Mouse (Mus musculus) brown adipose tissue, adult 24 weeks (tissue): Measurements from ENCODE around the gene Zfp282. TPM values are rescaled to one million over a fixed set of nuclear protein-coding genes. Genes with fewer than 3 reads are reported as not detected.

ENCODE experiments used
- H3K27ac ChIP-seq: fragments of 200-500 bp; replicated peaks from 2 replicates; pipeline ENCODE4 v1.5.1; 2012; ENCODE audit warnings: low read depth, mild to moderate bottlenecking, low read length
- H3K4me1 ChIP-seq: fragments of 200-500 bp; 2 replicates; pipeline ENCODE4 v1.6.1; 2012; ENCODE audit warnings: low read length, mixed read lengths; ENCODE audit not compliant: control insufficient read depth, insufficient read depth, insufficient read length
- H3K4me3 ChIP-seq: fragments of 200-500 bp; 2 replicates; pipeline ENCODE4 v1.5.1; 2012; ENCODE audit warnings: low read depth, mild to moderate bottlenecking, low read length, moderate library complexity; ENCODE audit not compliant: insufficient read depth
- polyA plus RNA-seq: library from polyadenylated mRNA; stranded (reverse); fragments of >200 nt; gene quantifications from 2 replicates; pipeline ENCODE4 v1.2.4, GENCODE M21; 2012; ENCODE audit not compliant: missing spikeins, insufficient read depth, insufficient read length

Zfp282 gene
- polyA plus RNA-seq, 1 experiment = 1.6 TPM

DNA sequence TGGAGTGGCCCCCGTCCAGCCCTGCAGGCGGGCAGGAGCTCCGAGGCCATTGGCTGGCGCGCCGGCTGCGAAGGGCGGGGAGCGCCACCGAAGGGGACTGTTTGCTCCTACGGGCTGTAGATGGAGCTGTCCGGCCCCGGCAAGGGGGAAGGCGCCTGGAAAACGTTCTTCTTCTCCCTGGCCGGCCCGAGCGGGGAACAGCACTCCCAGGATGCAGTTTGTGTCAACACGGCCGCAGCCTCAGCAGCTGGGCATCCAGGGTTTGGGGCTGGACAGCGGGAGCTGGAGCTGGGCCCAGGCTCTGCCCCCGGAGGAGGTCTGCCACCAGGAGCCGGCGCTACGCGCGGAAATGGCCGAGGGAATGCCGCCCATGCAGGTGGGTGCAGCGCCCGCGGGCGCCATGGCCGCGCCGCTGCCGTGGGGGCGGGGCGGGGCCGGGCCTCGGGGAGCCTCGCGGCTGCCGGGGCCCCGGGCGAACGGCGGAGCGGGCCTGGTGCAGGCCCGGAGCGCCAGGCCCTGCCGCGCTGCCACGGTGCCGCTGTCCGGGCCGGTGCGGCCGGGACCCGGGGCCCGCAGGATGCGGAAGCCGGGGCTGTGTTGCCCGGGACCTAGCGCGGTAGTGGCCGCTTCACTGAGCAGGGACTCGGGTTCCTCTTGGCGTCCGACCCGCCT lies 593 bp downstream of the Zfp282 start:
- H3K4me1 ChIP-seq = peaks cover 11% of the 10 kb centered on the region; the same call in 1 of the 2 replicates
- H3K27ac ChIP-seq = peak overlapping the region; percentile 73
- H3K4me3 ChIP-seq = peak overlapping the region; percentile 98

DNA sequence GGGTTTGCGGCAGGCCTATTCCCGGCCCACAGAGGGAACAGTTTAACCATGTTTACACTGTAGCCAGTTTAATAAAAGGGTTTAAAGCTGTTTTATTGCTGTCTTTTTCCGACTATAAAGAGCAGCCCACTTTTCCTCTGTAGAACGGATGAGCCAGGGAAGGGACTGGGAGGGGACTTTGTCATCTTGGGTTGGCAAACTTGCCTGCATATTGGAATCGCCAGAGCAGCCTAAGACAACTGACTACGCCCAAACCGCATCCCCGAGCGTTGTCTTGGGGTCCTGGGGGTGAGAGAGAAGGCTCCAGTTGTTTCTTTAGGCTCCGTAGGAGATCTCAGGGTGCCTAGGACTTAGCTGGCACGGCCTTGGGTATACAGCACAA lies 1.1 kb downstream of the Zfp282 start:
- H3K27ac ChIP-seq = peak overlapping the region; percentile 29
- peaks cover 11% of the 10 kb centered on the region; the same call in 1 of the 2 replicates for H3K4me1 ChIP-seq
- H3K4me3 ChIP-seq = peak overlapping the region; percentile 98

DNA sequence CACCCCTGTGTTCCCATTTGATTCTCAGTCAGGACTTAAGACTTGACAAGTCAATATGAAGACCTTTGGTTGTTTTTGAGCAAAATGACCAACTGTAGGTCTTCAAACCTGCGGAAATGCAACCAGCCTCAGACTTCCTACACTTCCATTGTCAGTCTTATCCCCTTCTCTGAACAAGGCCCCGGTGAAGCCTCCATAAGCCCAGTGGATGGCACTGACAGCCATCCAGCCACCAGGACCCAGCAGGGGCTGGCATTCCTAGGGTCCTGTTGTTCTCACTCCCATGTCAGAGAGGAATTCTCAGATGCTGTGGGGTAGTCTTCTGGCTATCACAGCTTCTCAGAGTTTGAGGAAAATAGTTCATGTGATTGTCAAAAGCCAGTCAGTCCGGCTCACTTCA lies 1.6 kb downstream of the Zfp282 start:
- Histone ChIP-seq H3K27ac (0 out of 2 replicates have a peak overlapping the region, but pooled peaks have one; percentile 29), H3K4me3 (peak overlapping the region; percentile 98), H3K4me1 (peaks cover 11% of the 10 kb centered on the region; the same call in 1 of the 2 replicates)

DNA sequence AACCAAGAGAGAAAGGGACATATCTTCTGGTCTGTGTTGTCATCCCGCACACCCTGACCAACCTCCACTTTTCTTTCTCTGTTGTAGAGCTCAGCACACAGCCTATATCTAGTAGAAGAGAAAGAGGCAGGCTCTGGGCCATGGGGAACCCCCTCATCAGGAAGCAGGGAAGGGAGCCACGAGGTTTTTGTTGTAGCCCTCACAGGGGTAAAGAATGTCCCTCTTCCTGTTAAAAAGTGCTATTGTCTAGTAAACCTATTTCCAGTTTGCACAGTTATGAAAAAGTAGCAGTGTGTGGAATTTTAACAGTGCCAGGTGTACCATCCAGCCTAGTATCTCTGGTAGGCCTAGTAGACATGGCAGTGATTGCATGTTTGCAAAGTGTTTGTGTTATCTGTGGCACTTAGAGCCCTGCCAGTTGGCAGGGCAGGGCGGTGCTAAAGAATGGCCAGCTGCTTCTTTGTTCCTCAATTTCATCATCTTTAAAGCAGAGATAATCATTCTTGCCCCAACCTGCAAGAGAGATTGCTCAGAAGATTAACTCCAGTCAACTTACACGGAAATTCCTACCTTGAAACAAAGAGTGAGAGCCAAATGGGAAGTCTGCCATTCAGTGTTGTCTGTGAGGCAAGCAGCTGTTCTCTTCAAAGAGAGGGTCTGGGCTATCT lies 2.2 kb downstream of the Zfp282 start:
- Histone ChIP-seq H3K27ac (no peak overlapping the region), H3K4me1 (peaks cover 12% of the 10 kb centered on the region; the same call in 1 of the 2 replicates), H3K4me3 (peak overlapping the region; percentile 98)

DNA sequence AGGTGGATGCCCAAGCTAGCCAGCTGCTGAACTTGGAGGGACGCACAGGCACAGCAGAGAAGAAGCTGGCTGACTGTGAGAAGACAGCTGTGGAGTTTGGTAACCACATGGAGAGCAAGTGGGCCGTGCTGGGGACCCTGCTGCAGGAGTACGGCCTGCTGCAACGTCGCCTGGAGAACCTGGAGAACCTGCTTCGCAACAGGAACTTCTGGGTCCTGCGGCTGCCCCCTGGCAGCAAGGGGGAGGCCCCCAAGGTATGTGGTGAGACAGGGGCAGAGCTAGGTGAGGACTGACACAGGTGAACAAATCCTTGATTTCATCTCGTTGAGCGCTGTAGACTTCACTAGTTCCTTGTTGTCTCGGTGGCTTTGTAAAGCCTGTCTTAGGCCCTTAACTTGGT lies 3.2 kb downstream of the Zfp282 start:
- Histone ChIP-seq H3K27ac (no peak overlapping the region), H3K4me3 (no peak overlapping the region), H3K4me1 (peaks cover 13% of the 10 kb centered on the region; the same call in 1 of the 2 replicates)

DNA sequence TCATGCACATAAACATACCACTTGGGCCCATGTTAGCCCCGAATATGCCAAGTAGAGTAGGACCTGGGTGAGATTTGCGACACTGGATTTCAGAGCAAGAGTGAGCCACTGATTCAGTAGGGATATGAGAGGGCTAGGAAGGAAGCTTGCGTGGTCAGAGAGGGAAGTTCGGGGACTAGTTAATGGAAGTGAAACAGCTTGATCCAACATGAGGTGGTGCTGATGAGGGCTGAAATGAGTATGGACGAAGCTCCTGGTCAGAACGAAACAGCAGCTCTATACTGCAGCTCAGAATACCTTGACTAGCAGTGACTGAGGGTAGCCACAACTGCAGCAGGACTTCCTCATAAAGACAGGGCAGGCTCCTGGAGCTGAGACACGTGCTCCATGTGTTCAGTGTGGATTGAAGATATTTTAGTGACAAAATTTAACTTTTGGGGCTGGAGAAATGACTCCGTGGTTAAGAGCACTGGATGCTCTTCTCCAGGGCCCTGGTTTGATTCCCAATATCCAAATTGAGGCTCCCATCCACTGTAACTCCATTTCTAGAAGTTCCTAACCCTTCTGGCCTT lies 11.9 kb downstream of the Zfp282 start:
- peaks cover 2% of the 10 kb centered on the region; the same call in 1 of the 2 replicates for H3K4me1 ChIP-seq
- no peak overlapping the region for H3K4me3 ChIP-seq
- no peak overlapping the region for H3K27ac ChIP-seq

DNA sequence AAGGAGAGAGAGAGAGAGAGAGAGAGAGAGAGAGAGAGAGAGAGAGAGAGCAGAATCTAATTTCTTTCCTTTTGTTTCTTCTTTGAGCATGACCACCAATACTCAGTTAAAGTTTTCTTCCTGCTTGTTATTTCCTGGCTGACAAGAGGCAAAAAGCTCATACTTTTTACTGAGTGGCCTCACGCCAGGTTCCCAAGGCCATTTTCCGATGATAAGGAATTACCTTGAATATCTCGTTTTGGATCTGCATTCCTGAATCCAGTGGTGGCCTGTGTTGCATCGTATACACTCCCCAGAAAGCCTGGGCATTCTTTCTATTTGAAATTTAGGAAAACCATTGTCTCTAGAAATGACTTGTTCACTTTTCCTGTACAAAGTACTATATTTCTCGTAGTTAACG lies 22.4 kb downstream of the Zfp282 start:
- no peaks in the 10 kb centered on the region for H3K4me1 ChIP-seq

DNA sequence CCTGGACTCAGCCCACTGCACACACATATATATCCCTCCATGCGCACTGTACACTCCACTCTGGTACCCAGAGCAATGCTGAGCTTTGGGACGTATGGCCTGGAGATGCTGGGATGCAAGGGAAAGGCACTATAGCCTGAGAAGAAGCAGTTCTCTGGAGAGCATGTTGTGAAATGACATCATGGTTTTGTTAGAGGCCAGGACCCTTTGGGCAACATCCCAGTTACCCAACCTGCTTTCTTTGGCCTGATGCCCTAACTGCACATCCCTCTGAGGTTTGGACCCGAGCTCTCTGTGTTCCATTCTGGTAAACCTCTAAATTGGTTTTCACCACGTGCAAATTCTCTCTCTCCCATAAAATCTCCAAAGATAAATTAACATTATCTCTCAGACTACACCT lies 26.6 kb downstream of the Zfp282 start:
- Histone ChIP-seq H3K4me1 (no peaks in the 10 kb centered on the region), H3K4me3 (no peak overlapping the region), H3K27ac (no peak overlapping the region)

More for the DNA sequence above, 22.4 kb downstream of the Zfp282 start:
- H3K4me3 ChIP-seq = no peak overlapping the region
- H3K27ac ChIP-seq = no peak overlapping the region

DNA sequence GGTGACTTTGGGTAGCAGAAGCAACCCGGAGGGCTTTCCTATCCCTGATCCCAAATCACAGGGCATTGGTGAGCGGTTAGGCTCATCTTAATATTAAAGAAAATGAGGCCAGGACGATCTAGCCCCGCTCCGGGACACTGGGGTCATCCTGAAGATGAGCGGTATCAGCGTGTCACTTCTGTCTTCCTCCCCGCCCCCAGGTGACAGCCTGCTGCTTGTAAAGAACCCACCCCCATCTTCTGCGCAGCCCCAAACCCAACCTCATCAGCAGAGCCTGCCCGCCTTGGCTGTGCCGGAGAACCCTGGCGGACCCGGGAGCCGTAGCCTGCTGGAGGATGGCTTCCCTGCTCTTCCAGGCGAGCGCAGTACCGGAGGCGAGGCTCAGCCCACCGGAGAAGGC lies 27.4 kb downstream of the Zfp282 start:
- no peak overlapping the region for H3K27ac ChIP-seq
- no peak overlapping the region for H3K4me3 ChIP-seq

DNA sequence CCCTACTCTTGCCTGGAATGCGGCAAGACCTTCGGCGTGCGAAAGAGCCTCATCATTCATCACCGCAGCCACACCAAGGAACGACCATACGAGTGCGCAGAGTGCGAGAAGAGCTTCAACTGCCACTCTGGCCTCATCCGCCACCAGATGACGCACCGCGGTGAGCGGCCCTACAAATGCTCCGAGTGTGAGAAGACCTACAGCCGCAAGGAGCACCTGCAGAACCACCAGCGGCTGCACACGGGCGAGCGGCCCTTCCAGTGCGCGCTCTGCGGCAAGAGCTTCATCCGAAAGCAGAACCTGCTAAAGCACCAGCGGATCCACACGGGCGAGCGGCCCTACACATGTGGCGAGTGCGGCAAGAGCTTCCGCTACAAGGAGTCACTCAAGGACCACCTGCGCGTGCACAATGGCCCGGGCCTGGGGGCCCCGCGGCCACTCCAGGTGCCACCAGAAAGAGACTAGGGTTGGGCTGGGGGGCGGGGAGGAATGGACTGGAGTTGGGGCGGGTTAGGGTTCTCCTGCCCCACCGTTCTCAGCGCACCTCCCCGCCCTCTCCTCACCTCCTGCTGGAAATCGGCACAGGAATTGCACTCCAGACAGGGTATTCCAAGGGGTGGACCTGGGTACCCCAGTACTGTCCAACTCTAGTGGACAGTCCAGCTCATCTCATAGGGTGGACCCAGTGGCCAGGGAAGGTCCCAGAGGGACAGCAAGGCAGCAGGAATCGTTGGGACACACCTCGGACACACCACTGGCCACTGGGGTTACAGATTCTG lies 28.1 kb downstream of the Zfp282 start:
- no peak overlapping the region for H3K4me3 ChIP-seq
- no peak overlapping the region for H3K27ac ChIP-seq
- H3K4me1 ChIP-seq = no peaks in the 10 kb centered on the region

More for the DNA sequence above, 27.4 kb downstream of the Zfp282 start:
- no peaks in the 10 kb centered on the region for H3K4me1 ChIP-seq

DNA sequence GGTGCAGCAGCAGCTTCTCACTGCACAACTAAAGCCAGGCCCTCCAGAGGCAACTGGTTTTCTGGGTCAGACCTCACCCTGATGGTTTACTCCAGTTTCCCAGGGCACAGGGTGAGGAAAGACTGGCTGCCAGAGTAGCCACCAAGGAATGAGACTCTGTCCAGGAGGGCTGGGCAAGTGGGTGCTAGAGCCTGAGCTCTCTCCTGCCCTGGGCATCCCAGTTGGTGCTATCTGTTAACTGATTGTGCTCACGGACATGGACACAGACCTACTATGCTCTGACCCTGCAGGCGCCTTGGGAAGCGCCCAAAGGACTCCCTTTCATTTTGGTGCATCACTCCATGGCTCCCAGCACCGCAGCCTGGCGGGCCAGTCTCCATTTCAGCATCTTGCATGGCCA lies 29.3 kb downstream of the Zfp282 start:
- no peak overlapping the region for H3K27ac ChIP-seq
- no peak overlapping the region for H3K4me3 ChIP-seq
- no peaks in the 10 kb centered on the region for H3K4me1 ChIP-seq

DNA sequence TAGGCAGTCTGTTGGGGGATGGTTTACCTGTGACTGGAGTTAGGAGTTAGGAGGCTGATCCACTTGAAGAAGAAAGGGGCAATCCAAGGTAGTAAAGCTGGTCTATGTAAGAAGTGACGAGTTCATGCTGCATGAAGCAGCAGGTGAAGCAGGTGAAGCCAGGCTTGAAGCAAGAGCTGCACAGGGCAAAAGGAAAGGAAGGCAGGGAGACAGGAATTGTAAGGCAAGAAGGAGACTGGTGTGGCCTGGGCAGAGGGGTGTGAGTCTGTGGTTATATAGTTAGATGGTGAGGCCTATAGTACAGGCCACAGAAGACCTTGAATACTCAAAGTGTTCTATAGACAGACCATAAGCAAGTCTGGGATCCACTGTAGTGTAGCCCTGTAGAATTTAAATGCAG lies 32.0 kb downstream of the Zfp282 start:
- Histone ChIP-seq H3K4me1 (no peaks in the 10 kb centered on the region), H3K4me3 (no peak overlapping the region), H3K27ac (no peak overlapping the region)

DNA sequence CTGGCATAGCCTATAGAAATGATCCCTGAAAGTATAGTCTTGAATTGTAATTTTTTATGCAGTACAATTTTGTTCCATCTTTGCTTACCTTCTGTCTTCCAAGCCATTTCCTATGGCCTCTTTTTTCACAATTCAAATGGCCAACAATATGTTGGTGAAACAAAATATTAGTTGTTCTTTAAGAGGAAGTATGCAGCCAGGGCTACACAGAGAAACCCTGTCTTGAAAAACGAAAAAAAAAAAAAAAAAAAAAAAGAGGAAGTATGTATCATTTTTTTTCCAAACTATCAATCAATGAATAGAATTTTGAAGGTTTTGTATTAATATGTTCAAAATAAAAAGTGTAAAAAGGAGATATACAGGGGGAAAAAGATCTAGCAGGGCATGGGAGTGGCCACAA lies 34.6 kb downstream of the Zfp282 start:
- Histone ChIP-seq H3K27ac (no peak overlapping the region), H3K4me1 (no peaks in the 10 kb centered on the region), H3K4me3 (no peak overlapping the region)

DNA sequence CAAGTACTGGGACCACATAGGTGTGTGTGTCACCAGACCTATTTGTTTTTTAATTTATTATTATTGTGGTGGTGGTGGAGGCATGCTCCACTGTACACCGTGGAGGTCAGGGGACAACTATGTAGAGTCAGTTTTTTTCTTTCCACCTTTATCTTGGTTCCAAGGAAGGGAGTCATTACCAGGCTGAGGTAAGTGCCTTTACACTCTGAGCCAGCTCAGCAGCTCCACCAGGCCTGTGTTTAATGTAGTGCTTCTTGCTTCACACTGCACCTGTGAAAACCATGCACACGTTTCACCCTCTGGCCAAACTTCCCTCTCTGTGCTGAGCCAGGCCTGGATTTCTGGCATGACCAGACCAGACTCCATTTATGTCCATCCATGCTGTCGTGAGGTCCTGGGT lies 36.0 kb downstream of the Zfp282 start:
- no peaks in the 10 kb centered on the region for H3K4me1 ChIP-seq
- no peak overlapping the region for H3K4me3 ChIP-seq
- H3K27ac ChIP-seq = no peak overlapping the region

DNA sequence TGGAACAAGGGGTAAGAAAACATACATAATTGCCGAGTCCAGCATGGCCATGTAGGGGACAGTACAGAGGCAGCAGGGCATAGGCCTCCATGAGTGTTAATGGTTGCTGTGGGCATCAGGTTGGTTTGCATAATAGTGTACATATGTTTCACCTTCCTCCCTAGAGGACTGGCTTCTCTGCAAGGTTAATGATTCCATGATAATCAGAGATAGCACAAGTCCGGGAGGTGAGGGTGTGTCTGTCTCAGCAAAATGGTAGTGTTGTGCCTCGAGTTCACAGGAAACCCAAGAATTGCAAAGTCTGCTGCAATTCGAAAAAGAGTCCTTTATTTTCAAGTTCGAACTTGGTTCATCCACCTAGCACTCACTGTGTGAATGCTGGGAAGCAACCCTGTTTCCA lies 40.0 kb downstream of the Zfp282 start:
- H3K27ac ChIP-seq = no peak overlapping the region
- H3K4me3 ChIP-seq = no peak overlapping the region
- peaks cover 5% of the 10 kb centered on the region for H3K4me1 ChIP-seq
